Mouse (Mus musculus) cortical plate, adult 2 months (tissue): Measurements from ENCODE around the gene Phf23.

ENCODE experiments used
- CTCF ChIP-seq: fragments of 200-500 bp; IDR thresholded peaks from 2 replicates; pipeline ENCODE4 v1.5.1; 2011; ENCODE audit warnings: mild to moderate bottlenecking, control low read depth, low read length; ENCODE audit not compliant: insufficient read depth; ENCODE audit errors: extremely low read depth
- POLR2A ChIP-seq: fragments of 200-500 bp; IDR thresholded peaks from 2 replicates; pipeline ENCODE4 v1.6.1; 2011; ENCODE audit warnings: mild to moderate bottlenecking, low read length, control low read depth; ENCODE audit not compliant: insufficient read depth; ENCODE audit errors: extremely low read depth

DNA sequence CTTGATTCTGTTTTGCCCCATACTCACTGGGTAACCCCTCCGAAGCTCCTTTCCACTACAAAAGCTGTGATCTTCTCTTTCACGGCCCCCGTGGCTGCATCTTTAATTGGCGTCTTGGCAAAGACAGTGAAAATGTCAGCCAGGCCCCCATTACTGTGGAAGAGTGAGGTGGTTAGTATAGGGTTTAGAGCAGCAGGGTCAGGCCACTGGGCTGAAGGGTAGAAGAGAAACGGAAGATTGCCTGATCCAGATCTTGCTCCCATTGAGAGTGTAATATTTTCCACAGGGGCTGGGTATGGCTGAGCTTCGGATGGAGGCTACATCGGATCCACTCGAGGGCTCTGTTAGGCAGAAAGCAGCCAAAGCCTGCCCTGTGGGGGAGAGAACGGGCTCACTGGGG is 17.4 kb downstream of the Phf23 start:
- TF ChIP-seq POLR2A (no peak), CTCF (no peak)
